Mouse (Mus musculus) G1E (cell line): ENCODE measurements around the gene Olfr545.

Source experiments
- CTCF ChIP-seq: IDR thresholded peaks from 2 replicates; pipeline ENCODE4 v1.5.1; 2012; ENCODE audit warnings: low read depth, low read length, inconsistent platforms, mixed read lengths
- GATA1 ChIP-seq: IDR thresholded peaks from 2 replicates; pipeline ENCODE4 v1.6.1; 2012; ENCODE audit warnings: borderline replicate concordance, low read length, inconsistent platforms, mixed read lengths
- TAL1 ChIP-seq: conservative IDR thresholded peaks from 2 replicates; pipeline ENCODE4 v1.6.1; 2012; ENCODE audit warnings: low read depth, low read length, inconsistent platforms, mixed read lengths

GRCm38 (mm10) chr7:102541251-102541650 is 41.9 kb upstream of the Olfr545 start:
- TF ChIP-seq CTCF (no peak), TAL1 (no peak), GATA1 (no peak)
